Mouse (Mus musculus) lung, adult 2 months (tissue): ENCODE results near the gene Crybg2. TPM values are rescaled to one million over a fixed set of nuclear protein-coding genes. Genes with fewer than 3 reads are reported as not detected.

ENCODE experiments used
- DNase-seq: peaks from one replicate; pipeline ENCODE4 v3.0.0; 2022
- H3K4me1 ChIP-seq: fragments of 200-500 bp; 2 replicates; pipeline ENCODE4 v1.6.1; 2011; ENCODE audit warnings: low read length; ENCODE audit not compliant: control insufficient read depth, insufficient read depth
- H3K4me3 ChIP-seq: fragments of 200-500 bp; replicated peaks from 2 replicates; pipeline ENCODE3; 2011; ENCODE audit warnings: low read depth, mild to moderate bottlenecking, control low read depth, low read length; ENCODE audit errors: extremely low read depth
- CTCF ChIP-seq: fragments of 200-500 bp; IDR thresholded peaks from 2 replicates; pipeline ENCODE4 v1.5.1; 2011; ENCODE audit warnings: mild to moderate bottlenecking, low read length, control low read depth; ENCODE audit not compliant: insufficient read depth
- POLR2A ChIP-seq: fragments of 200-500 bp; IDR thresholded peaks from 2 replicates; pipeline ENCODE4 v1.6.1; 2011; ENCODE audit warnings: low read depth, mild to moderate bottlenecking, control low read depth, low read length, borderline replicate concordance; ENCODE audit errors: extremely low read depth
- WGBS: fragments of 180-500 bp; shearing (Covaris S2); methylation state at CpG from one replicate; pipeline ENCODE4 v1.1.7; 2018; 5-methylcytosine and 5-hydroxymethylcytosine counted together
- polyA plus RNA-seq: library from polyadenylated mRNA; depleted of rRNA; stranded (reverse); fragments of >200 nt; gene quantifications from 2 replicates; pipeline ENCODE4 v1.2.3, GENCODE M21; 2012

Crybg2 gene
- polyA plus RNA-seq, 1 experiment, result 14.7 TPM

- TF ChIP-seq POLR2A, result no peak
- no peak for TF ChIP-seq CTCF
- DNase-seq, result no peak
- WGBS, result 84% methylated on average over 4 of the region's 4 CpGs
- Histone ChIP-seq H3K4me3 (no peak overlapping the region), H3K4me1 (no peaks in the 10 kb centered on the region)
These were observed 8.4 kb downstream of the Crybg2 start for GRCm38 (mm10) chr4:134068793-134069580.

DNA sequence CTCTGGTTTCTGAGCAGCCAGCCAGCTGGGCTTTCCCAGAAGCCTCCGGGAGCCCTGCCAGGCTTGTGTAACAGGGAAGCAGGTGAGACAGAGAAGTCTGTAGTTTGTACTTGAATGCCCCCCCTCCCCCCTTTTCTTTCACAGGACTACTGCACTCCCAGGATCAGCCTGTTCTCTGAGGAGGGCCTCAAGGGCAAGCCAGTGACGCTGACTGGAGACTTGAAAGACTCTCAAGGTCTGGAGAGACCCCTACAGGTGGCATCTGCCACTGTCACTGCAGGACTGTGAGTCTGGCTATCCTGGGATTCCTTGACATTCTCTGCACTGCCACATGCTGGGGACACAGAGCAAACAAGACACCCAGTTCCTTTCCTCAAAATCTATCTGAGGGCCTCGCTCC is 18.1 kb downstream of the Crybg2 start:
- TF ChIP-seq POLR2A (no peak), CTCF (peak; percentile 59)
- Histone ChIP-seq H3K4me1 (no peaks in the 10 kb centered on the region), H3K4me3 (no peak overlapping the region)
- WGBS, result 28% methylated on average over 3 of the region's 3 CpGs
- no peak for DNase-seq

DNA sequence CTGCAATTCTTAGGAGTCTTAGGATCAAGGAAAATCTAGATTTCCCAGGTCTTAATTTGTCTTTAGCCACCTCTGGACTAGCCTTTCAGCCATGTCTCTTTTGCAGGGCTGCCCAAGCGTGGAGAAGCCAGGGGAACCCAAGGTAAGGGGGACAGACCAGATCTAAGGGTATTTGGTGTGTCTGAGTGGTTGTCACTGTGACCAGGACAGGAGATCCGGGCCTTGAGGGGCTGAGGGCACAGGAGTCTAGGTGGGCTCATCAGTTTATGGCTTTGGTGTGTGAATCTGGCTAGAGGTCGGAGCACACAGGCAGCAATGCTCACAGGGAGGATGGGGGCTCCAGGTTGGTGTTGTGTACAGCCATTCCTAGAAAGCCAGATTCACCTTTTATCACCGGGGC is 20.1 kb downstream of the Crybg2 start:
- WGBS, result 86% methylated on average over 4 of the region's 4 CpGs
- H3K4me1 ChIP-seq, result no peaks in the 10 kb centered on the region
- no peak for DNase-seq
- no peak overlapping the region for H3K4me3 ChIP-seq
- TF ChIP-seq POLR2A (no peak), CTCF (no peak)

DNA sequence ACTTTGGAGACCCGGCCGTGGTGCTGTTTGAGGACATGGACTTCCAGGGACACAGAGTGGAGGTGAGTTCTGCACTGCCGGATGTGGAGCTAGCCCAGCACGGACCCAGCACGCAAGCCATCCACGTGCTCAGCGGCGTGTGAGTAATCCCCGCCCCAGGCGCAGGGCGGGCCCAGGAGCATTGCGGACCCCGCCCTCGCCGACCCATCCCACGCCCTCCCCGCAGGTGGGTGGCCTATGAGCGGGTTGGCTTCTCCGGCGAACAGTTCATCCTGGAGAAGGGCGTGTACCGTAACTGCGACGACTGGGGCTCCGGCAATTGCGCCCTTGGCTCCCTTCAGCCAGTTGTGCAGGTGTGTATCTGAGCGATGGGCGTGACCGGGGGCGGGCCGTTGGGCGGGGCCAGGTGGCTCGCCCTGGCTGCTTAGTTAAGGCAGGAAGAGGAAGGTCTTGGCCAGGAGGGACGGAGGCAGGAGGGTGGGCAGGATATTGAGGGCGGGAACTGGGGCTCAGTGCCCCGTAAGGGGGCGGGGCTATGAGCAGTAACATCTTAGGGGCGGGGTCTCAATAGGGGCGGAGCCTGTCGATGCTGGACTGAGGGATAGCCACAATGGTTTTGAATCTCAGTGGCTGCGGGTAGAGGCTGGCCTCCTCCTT is 21.2 kb downstream of the Crybg2 start:
- peak; percentile 76 for DNase-seq
- Histone ChIP-seq H3K4me1 (no peaks in the 10 kb centered on the region), H3K4me3 (peak overlapping the region; percentile 47)
- no peak for TF ChIP-seq POLR2A
- no peak for TF ChIP-seq CTCF
- WGBS, result under 1% methylated on average over 41 of the region's 41 CpGs

- WGBS, result 14% methylated on average over 7 of the region's 7 CpGs
- no peak overlapping the region for H3K4me3 ChIP-seq
- no peaks in the 10 kb centered on the region for H3K4me1 ChIP-seq
- no peak for TF ChIP-seq CTCF
- no peak for TF ChIP-seq POLR2A
- no peak for DNase-seq
These were observed 21.8 kb downstream of the Crybg2 start for GRCm38 (mm10) chr4:134082460-134082859.

DNA sequence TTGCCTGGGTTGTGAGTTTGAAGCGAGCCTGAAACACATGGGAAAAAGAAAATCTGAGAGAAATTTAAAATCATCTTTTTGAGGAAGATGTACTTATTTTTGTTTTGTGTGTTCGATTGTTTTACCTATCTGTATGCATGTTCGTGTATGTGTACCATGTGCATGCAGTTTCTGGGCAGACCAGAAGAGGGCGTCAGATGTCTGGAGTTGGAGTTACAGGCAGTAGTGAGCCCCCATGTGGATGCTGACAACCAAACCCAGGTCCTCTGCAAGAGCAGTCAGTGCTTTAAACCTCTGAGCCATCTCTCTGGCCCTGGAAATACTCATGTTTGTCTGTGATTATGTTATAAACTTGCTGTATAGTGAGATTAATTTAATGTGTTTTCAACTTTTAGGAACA is 24.4 kb downstream of the Crybg2 start:
- TF ChIP-seq CTCF (no peak), POLR2A (no peak)
- no peak overlapping the region for H3K4me3 ChIP-seq
- H3K4me1 ChIP-seq, result no peaks in the 10 kb centered on the region
- 86% methylated on average over 4 of the region's 4 CpGs for WGBS
- DNase-seq, result no peak

DNA sequence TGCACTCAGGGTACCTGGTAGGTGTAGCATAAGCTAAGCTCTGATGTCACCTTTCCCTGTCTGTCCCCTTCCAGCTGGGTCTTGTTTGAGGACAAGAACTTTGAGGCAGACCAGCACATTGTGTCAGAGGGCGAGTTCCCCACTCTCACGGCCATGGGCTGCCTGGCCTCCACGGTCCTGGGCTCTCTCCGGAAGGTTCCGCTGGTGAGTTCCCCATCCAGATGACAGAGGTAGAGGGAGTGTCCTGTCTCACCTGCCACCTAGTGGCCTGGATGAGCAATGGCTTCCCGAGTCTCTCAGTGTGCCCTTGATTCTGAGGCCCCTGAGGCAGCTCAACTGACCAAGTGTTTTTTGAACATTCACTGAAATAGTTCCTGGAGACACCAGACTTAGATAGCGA is 26.8 kb downstream of the Crybg2 start:
- peak; percentile 38 for DNase-seq
- no peak overlapping the region for H3K4me3 ChIP-seq
- WGBS, result 17% methylated on average over 7 of the region's 7 CpGs
- TF ChIP-seq CTCF (peak; percentile 85), POLR2A (no peak)
- no peaks in the 10 kb centered on the region for H3K4me1 ChIP-seq

DNA sequence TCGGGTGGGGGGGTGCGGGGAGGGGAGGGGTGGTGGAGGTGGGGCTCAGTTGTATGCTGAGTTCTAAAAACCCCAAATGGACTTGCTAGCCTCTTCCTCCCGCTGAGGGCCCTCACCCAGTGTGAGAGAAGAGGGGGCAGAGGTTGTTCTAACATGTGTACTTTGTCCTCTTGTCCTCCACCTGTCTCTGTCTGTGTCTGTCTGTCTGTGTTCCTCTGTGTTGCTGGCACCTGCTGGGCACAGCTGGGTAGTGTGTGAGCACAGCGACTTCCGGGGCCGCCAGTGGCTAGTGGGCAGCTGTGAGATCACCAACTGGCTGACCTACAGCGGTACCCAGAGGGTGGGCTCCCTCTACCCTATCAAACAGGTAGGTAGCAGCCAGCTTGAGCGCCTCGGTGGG is 28.4 kb downstream of the Crybg2 start:
- TF ChIP-seq CTCF, result no peak
- TF ChIP-seq POLR2A, result no peak
- no peak for DNase-seq
- Histone ChIP-seq H3K4me1 (no peaks in the 10 kb centered on the region), H3K4me3 (no peak overlapping the region)
- WGBS, result 70% methylated on average over 9 of the region's 9 CpGs

- TF ChIP-seq CTCF (no peak), POLR2A (no peak)
- no peak overlapping the region for H3K4me3 ChIP-seq
- no peaks in the 10 kb centered on the region for H3K4me1 ChIP-seq
- WGBS, result 74% methylated on average over 16 of the region's 16 CpGs
- DNase-seq, result no peak
These were observed 30.1 kb downstream of the Crybg2 start for GRCm38 (mm10) chr4:134090521-134091224.
